Mouse (Mus musculus): ENCODE results near the gene Trnau1ap.

DNA sequence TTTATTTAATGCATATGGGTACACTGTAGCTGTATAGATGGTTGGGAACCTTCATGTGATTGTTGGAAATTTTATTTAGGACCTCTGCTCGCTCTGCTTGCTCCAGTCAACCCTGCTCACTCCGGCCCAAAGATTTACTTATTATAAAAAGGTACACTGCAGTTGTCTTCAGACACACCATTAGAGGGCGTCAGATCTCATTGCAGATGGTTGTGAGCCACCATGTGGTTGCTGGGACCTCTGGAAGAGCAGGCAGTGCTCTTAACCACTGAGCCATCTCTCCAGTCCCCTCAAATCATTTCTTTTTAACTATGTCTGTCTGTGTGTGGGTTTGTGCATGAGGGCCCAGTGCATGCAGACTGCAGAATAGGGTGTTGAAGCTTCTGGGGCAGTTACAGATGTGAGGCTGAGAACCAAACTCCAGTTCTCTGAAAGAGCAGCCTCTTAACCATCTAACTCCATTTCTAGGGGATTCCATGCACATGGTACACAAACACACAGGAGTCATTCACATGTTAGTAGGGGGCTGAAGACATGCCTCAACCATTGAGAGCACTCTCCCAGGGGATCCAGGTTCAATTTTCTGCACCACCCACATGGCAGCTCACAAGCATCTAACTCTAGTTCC, 20.3 kb upstream of the Trnau1ap start:
- peak; percentile 15; the same call in 1 of the 2 replicates for TF ChIP-seq CTCF (conservative IDR thresholded peaks at IDR 0.05; ENCODE audit: low read length)
- TF ChIP-seq POU5F1 (IDR thresholded peaks at IDR 0.05; ENCODE audit: borderline replicate concordance, low read length): no peak
- TF ChIP-seq NANOG (IDR thresholded peaks at IDR 0.05; ENCODE audit: borderline replicate concordance, low read length): no peak

Data from E14TG2a.4 (cell line).